Mouse (Mus musculus) gastrocnemius, postnatal 25 days (tissue): ENCODE measurements around the gene 6030468B19Rik. TPM values are rescaled to one million over a fixed set of nuclear protein-coding genes. Genes with fewer than 3 reads are reported as not detected.

ENCODE experiments used
- total RNA-seq, 2 experiments: library from RNA; stranded (reverse); gene quantifications; 1 replicate in 1 of 2; 2 replicates in 1 of 2; pipeline ENCODE4 v1.2.3; 2021

The 6030468B19Rik gene
- total RNA-seq, 2 experiments from 2014 or later, result not detected

Other genes starting within 250 kb of the 6030468B19Rik start
- 10 to 100 TPM; 17.2 to 18.2 TPM for gene Tnrc6c, start 143.4 kb upstream of the 6030468B19Rik start, total RNA-seq
- 1 to 10 TPM in 1 of 2 experiments, under 1 TPM in 1; 0.56 to 1.6 TPM for gene Tmc8, start 15.6 kb upstream of the 6030468B19Rik start, total RNA-seq
- gene Tmc6, start 15.5 kb upstream of the 6030468B19Rik start, total RNA-seq, result 1 to 10 TPM; 6.8 to 7.8 TPM
- 1 to 10 TPM; 1.0 to 1.1 TPM for gene Gm20708, start 12.0 kb downstream of the 6030468B19Rik start, total RNA-seq
- gene Syngr2, start 12.0 kb downstream of the 6030468B19Rik start, total RNA-seq, result 100 to 1,000 TPM; 143 to 146 TPM
- 1 to 10 TPM; 1.9 to 3.1 TPM for gene Afmid, start 28.3 kb downstream of the 6030468B19Rik start, total RNA-seq
- 1 to 10 TPM; 2.8 to 4.3 TPM for gene Tk1, start 28.4 kb downstream of the 6030468B19Rik start, total RNA-seq
- under 1 TPM in 1 of 2 experiments, not detected in 1; 0.86 TPM for gene Birc5, start 51.6 kb downstream of the 6030468B19Rik start, total RNA-seq
- not detected for gene Tmem235, start 63.1 kb downstream of the 6030468B19Rik start, total RNA-seq
- gene Tha1, start 75.8 kb downstream of the 6030468B19Rik start, total RNA-seq, result 1 to 10 TPM; 4.7 to 6.1 TPM
- 1 to 10 TPM; 4.4 to 6.1 TPM for gene Socs3, start 172.4 kb downstream of the 6030468B19Rik start, total RNA-seq
- 10 to 100 TPM; 18.4 to 18.6 TPM for gene Pgs1, start 188.6 kb downstream of the 6030468B19Rik start, total RNA-seq